Mouse (Mus musculus) Patski (cell line): ENCODE data around the gene Mtfmt. TPM values are rescaled to one million over a fixed set of nuclear protein-coding genes. Genes with fewer than 3 reads are reported as not detected.

Experiments
- ATAC-seq: fragments of 100-300 bp; one replicate; pipeline ENCODE4 v1.8.0; 2021
- CTCF ChIA-PET: fragments of 350-600 bp; sonication (Branson Sonifier 250); formaldehyde crosslinking; loops from one replicate; lab custom pipeline; 2022; ENCODE audit warnings: inconsistent platforms; lab: Charles Lee
- POLR2A ChIA-PET: fragments of 350-600 bp; sonication (Branson Sonifier 250); formaldehyde crosslinking; loops from one replicate; lab custom pipeline; 2022; ENCODE audit warnings: antibody characterized with exemption, inconsistent platforms; lab: Charles Lee
- DNase-seq: peaks from one replicate; pipeline ENCODE4 v3.0.0-alpha.2; 2011; ENCODE audit warnings: low read depth, low spot score
- H3K27me3 ChIP-seq: fragments of 371-371 bp; one replicate; pipeline ENCODE4 v1.5.1; 2021
- CTCF ChIP-seq: fragments of 100-300 bp; IDR thresholded peaks from one replicate; pipeline ENCODE4 v1.5.1; 2021
- in situ Hi-C: fragments of 300-500 bp; cut with MboI; formaldehyde crosslinking; loops from 3 replicates; pipeline ENCODE4 v1.11.1; 2018; ENCODE audit warnings: low pct_unique_long_range_greater_than_20kb, mixed read lengths
- polyA plus RNA-seq: library from polyadenylated mRNA; unstranded; gene quantifications from one replicate; pipeline ENCODE4 v1.2.3, GENCODE M21; 2021

The Mtfmt gene
- 21.3 TPM for polyA plus RNA-seq

GRCm38 (mm10) chr9:65435671-65436301 is at the start of gene Mtfmt:
Mtfmt (plus strand) TSS chr9:65435782.
- CTCF ChIA-PET = interaction anchor here (0.7 to 1.2 kb wide), 4 partner anchors 20 to 65 kb away, joined by 3 to 6 read pairs (median 3); no protein-coding TSS in a partner anchor
- DNase-seq (peak; percentile 24), ATAC-seq (peak; percentile 73)
- in situ Hi-C loops = no loop called here
- POLR2A ChIA-PET = interaction anchor here (0.6 to 1.1 kb wide), 2 partner anchors 13 to 152 kb away, joined by 3 to 5 read pairs; no protein-coding TSS in a partner anchor
- no peaks in the 10 kb centered on the region for H3K27me3 ChIP-seq
- TF ChIP-seq CTCF = no peak

GRCm38 (mm10) chr9:65386373-65387140 is 49.0 kb upstream of the Mtfmt start:
- ChIA-PET POLR2A (no interaction called here), CTCF (no interaction called here)
- in situ Hi-C loops = no loop called here
- no peak for TF ChIP-seq CTCF
- no peak for ATAC-seq
- DNase-seq = no peak
- H3K27me3 ChIP-seq = no peaks in the 10 kb centered on the region

DNA sequence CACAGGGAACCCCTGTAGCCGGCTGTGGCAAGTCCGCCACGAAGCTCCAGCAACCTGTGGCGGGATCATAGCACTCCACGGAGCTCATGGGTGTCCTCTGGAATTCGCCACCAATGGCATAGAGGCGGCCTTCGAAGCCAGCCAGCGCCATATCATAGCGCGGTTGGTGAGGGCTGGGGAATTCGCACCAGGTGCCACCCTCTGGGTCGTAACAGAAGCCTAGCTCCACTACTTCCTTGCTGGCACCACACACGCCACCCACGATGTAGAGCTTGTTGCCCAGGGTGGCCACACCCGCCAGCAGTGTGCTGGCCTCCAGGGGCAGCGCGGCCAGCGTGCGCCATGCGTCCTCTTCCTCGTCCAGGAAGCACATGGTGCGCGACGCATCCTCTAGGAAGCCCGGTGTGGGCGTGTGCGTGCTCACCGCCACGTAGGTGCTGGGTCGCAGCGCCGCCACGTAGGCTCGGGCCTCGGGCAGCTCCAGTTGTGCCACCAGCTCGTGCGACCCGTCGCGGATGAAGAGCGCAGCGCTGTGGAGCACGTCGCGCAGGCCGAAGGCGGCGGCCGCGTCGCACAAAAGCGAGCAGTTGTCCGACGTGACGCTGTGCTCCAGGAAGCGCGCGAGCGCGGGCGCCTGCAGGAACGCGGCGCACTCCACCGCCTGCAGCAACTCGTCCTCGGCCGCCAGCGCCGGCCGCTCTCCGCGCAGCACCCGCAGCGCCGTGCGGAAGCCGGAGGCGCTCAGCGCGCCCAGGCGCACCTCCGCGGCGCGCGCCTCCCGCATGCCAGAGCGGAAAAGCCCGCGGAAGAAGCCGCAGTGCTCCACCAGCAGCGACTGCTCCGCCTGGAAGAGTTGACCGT is 44.6 kb upstream of the Mtfmt start:
- no peak for TF ChIP-seq CTCF
- no peak for ATAC-seq
- in situ Hi-C loops = loop anchor here (5.0 kb wide), 1 partner anchor 36 kb away; no protein-coding TSS in a partner anchor
- no peaks in the 10 kb centered on the region for H3K27me3 ChIP-seq
- no peak for DNase-seq
- POLR2A ChIA-PET = no interaction called here
- CTCF ChIA-PET = interaction anchor here (1.7 kb wide), 1 partner anchor 41 kb away, joined by 6 read pairs; no protein-coding TSS in a partner anchor

- TF ChIP-seq CTCF = no peak
- H3K27me3 ChIP-seq = no peaks in the 10 kb centered on the region
- ChIA-PET POLR2A (no interaction called here), CTCF (no interaction called here)
- DNase-seq (no peak), ATAC-seq (no peak)
- in situ Hi-C loops = loop anchor here (5.0 kb wide), 1 partner anchor 36 kb away; no protein-coding TSS in a partner anchor
Measured at GRCm38 (mm10) chr9:65391613-65391964, 44.0 kb upstream of the Mtfmt start, which contains the start of gene Kbtbd13. Kbtbd13 (minus strand) TSS chr9:65391652.

DNA sequence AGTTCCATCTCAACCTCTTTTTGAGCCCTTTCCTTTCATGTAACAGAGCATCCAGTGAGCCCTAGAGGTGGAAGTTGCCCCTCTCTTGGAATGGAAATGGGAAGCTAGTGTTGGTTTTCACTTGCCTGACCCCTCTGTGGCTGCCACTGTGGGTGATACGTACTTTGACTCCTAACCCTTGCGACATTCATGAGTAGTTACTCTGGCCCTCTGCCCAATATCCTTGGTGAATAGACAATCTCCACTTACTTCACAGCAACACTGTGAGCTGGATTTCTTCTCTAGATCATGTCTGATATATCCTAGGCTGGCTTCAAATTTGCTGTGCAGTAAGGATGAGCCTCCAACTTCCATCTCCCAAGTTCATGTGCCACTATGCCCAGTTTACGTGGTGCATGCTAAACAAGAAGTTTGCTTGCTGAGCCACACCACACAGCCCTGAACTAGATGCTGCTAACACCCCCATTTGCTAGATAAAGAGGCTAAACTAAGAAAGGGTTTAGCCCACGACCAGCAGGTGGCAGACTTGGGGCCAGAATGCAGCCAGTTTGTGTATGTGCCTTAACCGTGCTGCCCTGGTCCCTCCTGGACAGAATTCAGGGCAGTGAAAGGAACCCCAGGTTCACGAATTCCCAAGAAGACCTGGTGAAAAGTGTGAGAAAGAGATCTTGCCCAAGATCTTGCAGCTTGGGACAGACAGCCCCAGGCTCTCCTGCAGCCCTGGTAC is 42.8 kb upstream of the Mtfmt start:
- no peak for ATAC-seq
- CTCF ChIA-PET = interaction anchor here (1.0 to 3.4 kb wide), 5 partner anchors 10 to 40 kb away, joined by 3 to 13 read pairs (median 4); no protein-coding TSS in a partner anchor
- POLR2A ChIA-PET = no interaction called here

GRCm38 (mm10) chr9:65393606-65394005 is 42.0 kb upstream of the Mtfmt start:
- no peak for DNase-seq
- ATAC-seq = no peak
- ChIA-PET CTCF (interaction anchor here (1.0 to 3.4 kb wide), 5 partner anchors 11 to 39 kb away, joined by 3 to 13 read pairs (median 4); no protein-coding TSS in a partner anchor), POLR2A (no interaction called here)
- in situ Hi-C loops = loop anchor here (5.0 kb wide), 1 partner anchor 34 kb away; no protein-coding TSS in a partner anchor
- TF ChIP-seq CTCF = no peak
- no peaks in the 10 kb centered on the region for H3K27me3 ChIP-seq

More for the DNA sequence above, 42.8 kb upstream of the Mtfmt start:
- TF ChIP-seq CTCF = peak; percentile 87
- in situ Hi-C loops = loop anchor here (5.0 kb wide), 1 partner anchor 34 kb away; no protein-coding TSS in a partner anchor
- no peak for DNase-seq
- H3K27me3 ChIP-seq = no peaks in the 10 kb centered on the region

DNA sequence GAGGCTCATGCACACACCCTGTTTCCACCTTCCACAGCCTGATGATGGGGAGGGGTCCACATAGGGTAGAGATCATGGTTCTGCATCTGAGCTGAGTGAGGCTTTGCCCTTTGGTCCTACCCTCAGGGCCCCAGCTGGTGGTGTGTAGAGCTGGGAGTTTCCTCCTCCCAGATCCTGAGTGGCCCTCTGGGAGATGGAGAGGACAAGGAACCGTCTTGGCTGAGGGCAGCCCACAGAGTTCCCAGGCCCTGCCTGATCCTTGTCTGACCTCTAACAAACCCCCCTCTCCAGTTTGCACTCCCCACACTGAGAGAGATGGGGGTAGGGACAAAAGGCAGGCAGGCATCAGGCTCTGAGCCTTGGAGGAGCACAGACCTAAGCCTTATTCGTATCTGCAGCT is 41.2 kb upstream of the Mtfmt start:
- DNase-seq (no peak), ATAC-seq (no peak)
- ChIA-PET POLR2A (no interaction called here), CTCF (interaction anchor here (0.8 to 3.4 kb wide), 2 partner anchors 21 to 38 kb away, joined by 3 to 13 read pairs; no protein-coding TSS in a partner anchor)
- no peaks in the 10 kb centered on the region for H3K27me3 ChIP-seq
- TF ChIP-seq CTCF = no peak
- in situ Hi-C loops = loop anchor here (5.0 kb wide), 1 partner anchor 33 kb away; no protein-coding TSS in a partner anchor

DNA sequence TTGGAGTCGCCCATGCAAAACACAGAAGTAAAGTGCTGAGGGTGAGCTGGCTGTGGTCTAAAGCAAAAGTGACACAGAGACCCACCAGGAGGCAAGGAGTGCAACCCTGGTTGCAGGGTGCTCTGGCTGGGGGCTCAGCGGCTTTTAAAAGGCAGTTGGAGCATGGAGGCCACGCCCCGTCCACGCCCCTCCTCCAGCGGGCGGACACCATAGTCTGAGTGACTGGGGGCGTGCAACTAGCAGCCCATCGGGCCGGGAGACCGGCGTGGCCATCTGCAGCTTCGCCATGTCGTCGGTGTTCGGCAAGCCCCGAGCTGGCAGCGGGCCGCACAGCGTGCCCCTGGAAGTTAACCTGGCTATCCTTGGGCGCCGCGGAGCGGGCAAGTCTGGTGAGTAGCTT is 37.3 kb upstream of the Mtfmt start, which contains the start of gene Rasl12:
TSS of gene Rasl12 (plus strand) at position 228 of the 400 bp plus-strand sequence.
- CTCF ChIA-PET = interaction anchor here (1.2 to 1.8 kb wide), 3 partner anchors 9 to 34 kb away, joined by 3 to 8 read pairs (median 8); no protein-coding TSS in a partner anchor
- TF ChIP-seq CTCF = no peak
- ATAC-seq = peak; percentile 26
- no peaks in the 10 kb centered on the region for H3K27me3 ChIP-seq
- no peak for DNase-seq
- POLR2A ChIA-PET = no interaction called here
- in situ Hi-C loops = no loop called here

- POLR2A ChIA-PET = interaction anchor here (1.3 kb wide), 1 partner anchor 8 kb away, joined by 3 read pairs; no protein-coding TSS in a partner anchor
- CTCF ChIA-PET = no interaction called here
- in situ Hi-C loops = no loop called here
- TF ChIP-seq CTCF = no peak
- no peak for ATAC-seq
- DNase-seq = no peak
- H3K27me3 ChIP-seq = no peaks in the 10 kb centered on the region
Measured at GRCm38 (mm10) chr9:65399934-65400333, 35.6 kb upstream of the Mtfmt start.
